Mouse (Mus musculus) layer of hippocampus, adult 9-10 months (tissue): ENCODE measurements around the gene Rtn2.
"Not testable (repeated sequence)": the region's sequence is repeated elsewhere in the genome, so short reads cannot be mapped to it uniquely, and the experiment has no call there.

Experiments used
- DNase-seq: peaks from one replicate; pipeline ENCODE4 v3.0.0; 2022; ENCODE audit warnings: low spot score

The Rtn2 gene

GRCm38 (mm10) chr7:19269721-19270441, 12.5 kb upstream of the Rtn2 start:
- DNase-seq, result no peak

- DNase-seq, result no peak
Measured at GRCm38 (mm10) chr7:19270509-19271237, 11.8 kb upstream of the Rtn2 start.

GRCm38 (mm10) chr7:19271238-19272172, 10.9 kb upstream of the Rtn2 start, which contains the start of gene Vasp:
TSS of gene Vasp (minus strand) at chr7:19271817.
- peak; percentile 59 for DNase-seq

- DNase-seq, result no peak
Measured at GRCm38 (mm10) chr7:19272173-19272764, 10.2 kb upstream of the Rtn2 start.

GRCm38 (mm10) chr7:19276253-19276652, 6.2 kb upstream of the Rtn2 start:
- no peak for DNase-seq

GRCm38 (mm10) chr7:19279052-19279451, 3.4 kb upstream of the Rtn2 start:
- DNase-seq, result no peak

- DNase-seq, result no peak
Measured at GRCm38 (mm10) chr7:19279581-19280114, 2.8 kb upstream of the Rtn2 start, which contains the start of gene Ppm1n. TSS of gene Ppm1n (minus strand) at chr7:19280064.

- DNase-seq, result not testable (repeated sequence)
Measured at GRCm38 (mm10) chr7:19281680-19282304, 632 bp upstream of the Rtn2 start.

GRCm38 (mm10) chr7:19282791-19283405, 474 bp downstream of the Rtn2 start:
- DNase-seq, result no peak

GRCm38 (mm10) chr7:19283406-19283804, 981 bp downstream of the Rtn2 start:
- DNase-seq, result no peak

GRCm38 (mm10) chr7:19284763-19285162, 2.3 kb downstream of the Rtn2 start:
- no peak for DNase-seq

- no peak for DNase-seq
Measured at GRCm38 (mm10) chr7:19290969-19291596, 8.7 kb downstream of the Rtn2 start.

- DNase-seq, result peak; percentile 98
Measured at GRCm38 (mm10) chr7:19295503-19296185, 13.2 kb downstream of the Rtn2 start.

GRCm38 (mm10) chr7:19297034-19297433, 14.6 kb downstream of the Rtn2 start:
- no peak for DNase-seq

- no peak for DNase-seq
Measured at GRCm38 (mm10) chr7:19297794-19298193, 15.4 kb downstream of the Rtn2 start.

- no peak for DNase-seq
Measured at GRCm38 (mm10) chr7:19299194-19299593, 16.8 kb downstream of the Rtn2 start.

GRCm38 (mm10) chr7:19300501-19301421, 18.3 kb downstream of the Rtn2 start:
- DNase-seq, result no peak

GRCm38 (mm10) chr7:19301461-19302263, 19.2 kb downstream of the Rtn2 start:
- DNase-seq, result no peak
